Mouse (Mus musculus): Measurements from ENCODE around the gene Ms4a14.
"Not testable (repeated sequence)": the region's sequence is repeated elsewhere in the genome, so short reads cannot be mapped to it uniquely, and the experiment has no call there.

Ms4a14 gene

GRCm38 (mm10) chr19:11262932-11263331 lies 51.3 kb downstream of the Ms4a14 start:
- not testable (repeated sequence) for DNase-seq (ENCODE audit: low spot score in 2 of 2)

- no peak for DNase-seq (ENCODE audit: low spot score in 2 of 2)
These were observed 52.7 kb downstream of the Ms4a14 start for GRCm38 (mm10) chr19:11261522-11261921.
